Mouse (Mus musculus) E14TG2a.4 (cell line): ENCODE data around the gene Sesn1.

ENCODE experiments used
- CTCF ChIP-seq: conservative IDR thresholded peaks from 2 replicates; pipeline ENCODE4 v1.5.1; 2014; ENCODE audit warnings: low read length
- NANOG ChIP-seq: IDR thresholded peaks from 2 replicates; pipeline ENCODE4 v1.6.1; 2014; ENCODE audit warnings: borderline replicate concordance, low read length, mixed read lengths

DNA sequence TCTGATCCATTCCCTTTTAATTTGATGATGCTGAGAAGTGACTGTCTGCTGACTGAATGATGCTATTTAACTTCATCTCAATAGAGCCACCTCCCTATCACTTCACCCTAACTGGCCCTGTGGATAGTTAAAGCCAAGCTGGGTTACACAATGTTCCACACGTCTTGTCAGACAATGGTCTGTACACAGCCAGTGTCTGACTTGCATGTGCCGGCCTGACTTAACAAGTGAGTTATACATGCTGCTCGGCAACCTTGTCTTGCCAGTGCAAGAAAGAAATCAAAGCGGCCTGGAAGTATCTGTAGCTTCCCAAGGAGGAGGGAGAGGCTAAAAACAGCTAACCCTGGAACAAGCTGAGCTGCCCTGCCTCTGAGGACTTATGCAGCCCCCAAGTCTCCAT lies 71.7 kb downstream of the Sesn1 start:
- TF ChIP-seq CTCF (no peak), NANOG (no peak)
